Mouse (Mus musculus) hindbrain, embryonic 16.5 days (tissue): ENCODE data around the gene Thap3. TPM values are rescaled to one million over a fixed set of nuclear protein-coding genes. Genes with fewer than 3 reads are reported as not detected.

Source experiments
- ATAC-seq: fragments of 200-750 bp; cut with Nextera tagmentation; 2 replicates; pipeline ENCODE4 v1.8.0; 2017; ENCODE audit warnings: moderate TSS enrichment, moderate library complexity
- H3K27ac ChIP-seq: fragments of 300-500 bp; sonication (generic); 2 replicates; pipeline ENCODE4 v1.5.1; 2014; ENCODE audit warnings: low read depth, mild to moderate bottlenecking, control low read depth, low read length, moderate library complexity
- H3K27me3 ChIP-seq: fragments of 300-500 bp; sonication (generic); replicated peaks from 2 replicates; pipeline ENCODE4 v1.6.1; 2014; ENCODE audit warnings: low read length; ENCODE audit not compliant: control insufficient read depth, insufficient read depth
- H3K36me3 ChIP-seq: fragments of 300-500 bp; sonication (generic); 2 replicates; pipeline ENCODE4 v1.6.1; 2014; ENCODE audit warnings: mild to moderate bottlenecking, low read length, moderate library complexity, mixed read lengths; ENCODE audit not compliant: control insufficient read depth, insufficient read depth
- H3K4me1 ChIP-seq: fragments of 300-500 bp; sonication (generic); 2 replicates; pipeline ENCODE4 v1.6.1; 2014; ENCODE audit warnings: low read depth, low read length; ENCODE audit not compliant: control insufficient read depth, insufficient read depth
- H3K4me2 ChIP-seq: fragments of 300-500 bp; sonication (generic); 2 replicates; pipeline ENCODE4 v1.6.1; 2014; ENCODE audit warnings: mild to moderate bottlenecking, low read length, control low read depth, moderate library complexity
- H3K4me3 ChIP-seq: fragments of 300-500 bp; sonication (generic); 2 replicates; pipeline ENCODE4 v1.5.1; 2014; ENCODE audit warnings: mild to moderate bottlenecking, low read length, control low read depth, moderate library complexity
- H3K9ac ChIP-seq: fragments of 300-500 bp; sonication (generic); 2 replicates; pipeline ENCODE4 v1.6.1; 2014; ENCODE audit warnings: low read depth, mild to moderate bottlenecking, control low read depth, low read length, moderate library complexity
- H3K9me3 ChIP-seq: fragments of 300-500 bp; sonication (generic); 2 replicates; pipeline ENCODE4 v1.6.1; 2014; ENCODE audit warnings: mild to moderate bottlenecking, low read length, moderate library complexity; ENCODE audit not compliant: control insufficient read depth
- WGBS: fragments of 180-500 bp; shearing (Covaris S2); extraction: QIAGEN DNeasy Blood & Tissue Kit; methylation state at CpG from one replicate; pipeline ENCODE4 v1.1.7; 2014; 5-methylcytosine and 5-hydroxymethylcytosine counted together
- polyA plus RNA-seq: library from polyadenylated mRNA; unstranded; fragments of >200 nt; fragmentation: Nextera tagmentation; extraction: Ambion mirVana; gene quantifications from 2 replicates; pipeline ENCODE4 v1.2.1, GENCODE M21; 2015

Gene Thap3
- polyA plus RNA-seq, 1 experiment from 2014 or later: 35.7 TPM

DNA sequence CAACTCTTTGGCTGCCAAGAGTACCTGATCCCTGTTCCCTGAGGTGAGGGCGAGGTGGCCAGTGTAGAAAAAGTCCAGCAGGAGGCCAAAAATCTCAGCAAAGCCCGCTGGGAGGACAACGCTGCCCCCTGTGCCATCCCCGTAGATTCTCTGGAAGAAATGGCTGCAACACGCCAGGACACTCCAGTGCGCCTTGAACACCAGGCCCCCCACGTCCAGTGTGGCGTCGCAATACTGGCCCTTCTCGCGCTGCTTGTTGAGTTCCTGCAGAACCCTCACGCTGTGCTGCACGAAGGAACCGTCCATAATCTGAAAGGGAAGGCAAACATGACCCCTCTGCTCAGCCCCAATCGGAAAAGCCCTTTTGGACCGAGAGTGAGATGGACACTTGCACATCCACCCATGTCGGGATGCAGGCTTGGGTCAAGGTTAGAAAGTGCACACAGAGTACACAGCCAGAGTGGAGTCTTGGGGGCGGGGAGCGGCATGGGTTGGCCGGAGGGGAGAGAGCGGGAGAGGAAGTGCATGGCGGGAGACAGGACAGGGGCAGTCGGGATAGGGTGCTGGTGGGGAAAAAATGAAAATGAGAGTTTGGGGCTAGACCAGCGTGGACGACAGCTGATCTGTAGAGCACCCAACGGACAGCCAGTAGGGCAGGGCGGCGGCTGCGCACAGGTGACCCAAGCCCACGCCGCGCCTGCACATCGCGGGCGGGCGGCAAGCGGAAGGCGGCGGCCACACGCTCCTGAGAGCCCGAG lies 38.1 kb upstream of the Thap3 start:
- no peaks in the 10 kb centered on the region for H3K9me3 ChIP-seq
- peak overlapping the region; percentile 75 for H3K9ac ChIP-seq
- peak overlapping the region; percentile 97 for H3K4me2 ChIP-seq
- H3K4me3 ChIP-seq: peak overlapping the region; percentile 75
- H3K27ac ChIP-seq: peak overlapping the region; percentile 73
- H3K27me3 ChIP-seq: 0 out of 2 replicates have a peak, but pooled peaks cover under 1% of the 10 kb centered on the region
- peaks cover 45% of the 10 kb centered on the region for H3K4me1 ChIP-seq
- H3K36me3 ChIP-seq: peaks cover 5% of the 10 kb centered on the region; the same call in 1 of the 2 replicates
- 5% methylated on average over 26 of the region's 41 CpGs for WGBS
- ATAC-seq: peak; percentile 67

DNA sequence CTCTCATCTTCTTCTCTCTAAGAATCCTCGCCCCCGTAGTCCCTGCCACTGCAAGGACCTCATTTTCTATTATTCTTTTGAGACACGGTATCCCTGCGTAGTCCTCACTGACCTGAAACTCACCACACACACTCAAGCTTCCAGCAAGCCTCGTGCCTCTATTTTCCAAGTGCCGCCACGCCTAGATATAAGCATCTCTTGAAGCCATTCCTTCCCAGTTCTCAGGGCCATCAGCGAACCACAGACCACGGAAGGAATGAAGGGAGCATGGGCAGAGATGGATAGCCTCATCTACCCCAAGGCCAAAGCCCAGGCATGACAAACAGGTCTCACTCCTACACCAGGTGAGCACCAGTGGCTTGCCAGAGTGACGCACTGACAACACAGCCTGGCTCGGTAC lies 35.7 kb upstream of the Thap3 start:
- 92% methylated on average over 11 of the region's 11 CpGs for WGBS
- Histone ChIP-seq H3K9ac (no peak overlapping the region), H3K4me1 (peaks cover 38% of the 10 kb centered on the region), H3K4me3 (no peak overlapping the region), H3K9me3 (no peaks in the 10 kb centered on the region), H3K36me3 (peaks cover 24% of the 10 kb centered on the region), H3K27ac (no peak overlapping the region), H3K27me3 (no peaks in the 10 kb centered on the region), H3K4me2 (no peak overlapping the region)
- ATAC-seq: no peak

DNA sequence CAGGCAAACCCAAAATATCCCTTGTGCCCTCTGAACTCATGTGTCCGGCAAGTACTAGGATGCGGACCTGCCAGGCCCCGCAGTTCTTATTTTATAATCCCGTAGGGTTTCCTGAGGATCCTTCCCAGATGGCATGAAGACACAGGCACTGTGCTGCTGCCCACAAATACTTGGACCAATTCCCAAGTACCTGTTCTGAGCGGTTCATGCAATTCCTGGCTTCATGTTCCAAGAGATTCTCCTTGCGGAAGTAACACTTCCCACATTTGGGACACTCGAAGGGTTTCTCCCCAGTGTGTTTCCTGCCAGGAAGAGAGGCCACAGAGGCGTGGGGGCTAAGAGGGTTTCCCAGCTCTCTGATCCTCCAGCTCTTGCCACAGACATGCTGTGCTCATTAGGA lies 33.7 kb upstream of the Thap3 start:
- H3K4me3 ChIP-seq: no peak overlapping the region
- H3K27me3 ChIP-seq: no peaks in the 10 kb centered on the region
- peaks cover 30% of the 10 kb centered on the region for H3K36me3 ChIP-seq
- H3K4me1 ChIP-seq: peaks cover 26% of the 10 kb centered on the region
- H3K9me3 ChIP-seq: no peaks in the 10 kb centered on the region
- H3K4me2 ChIP-seq: no peak overlapping the region
- 94% methylated on average over 8 of the region's 8 CpGs for WGBS
- ATAC-seq: no peak
- no peak overlapping the region for H3K9ac ChIP-seq
- no peak overlapping the region for H3K27ac ChIP-seq

DNA sequence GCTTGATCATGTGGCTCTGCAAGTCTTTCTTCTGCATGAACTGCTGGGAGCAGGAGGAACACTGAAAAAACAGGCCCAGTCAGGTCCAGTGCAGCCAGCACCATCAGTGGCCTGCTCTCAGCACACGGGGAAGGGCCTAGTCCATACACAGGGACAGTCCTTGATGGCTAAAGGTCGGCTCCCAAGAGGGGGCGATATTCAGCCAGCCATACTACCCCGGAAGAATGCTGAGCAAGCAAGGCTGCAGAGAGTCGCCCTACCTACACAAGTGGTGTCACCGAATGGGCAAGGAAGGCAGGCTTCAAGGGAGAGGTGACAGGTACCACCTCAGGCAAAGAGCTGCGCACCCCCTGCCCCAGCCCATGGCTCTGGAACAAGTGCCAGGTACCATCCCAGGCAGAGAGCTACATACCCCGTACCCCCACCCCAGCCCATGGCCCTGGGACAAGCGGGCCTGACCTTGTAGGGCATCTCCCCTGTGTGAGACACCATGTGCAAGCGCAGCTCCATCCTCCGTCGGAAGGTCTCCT lies 32.8 kb upstream of the Thap3 start:
- no peak overlapping the region for H3K9ac ChIP-seq
- peaks cover 22% of the 10 kb centered on the region for H3K4me1 ChIP-seq
- H3K36me3 ChIP-seq: peaks cover 30% of the 10 kb centered on the region
- 75% methylated on average over 12 of the region's 12 CpGs for WGBS
- no peaks in the 10 kb centered on the region for H3K9me3 ChIP-seq
- H3K4me3 ChIP-seq: no peak overlapping the region
- no peak overlapping the region for H3K27ac ChIP-seq
- no peak for ATAC-seq
- H3K27me3 ChIP-seq: no peaks in the 10 kb centered on the region
- no peak overlapping the region for H3K4me2 ChIP-seq

DNA sequence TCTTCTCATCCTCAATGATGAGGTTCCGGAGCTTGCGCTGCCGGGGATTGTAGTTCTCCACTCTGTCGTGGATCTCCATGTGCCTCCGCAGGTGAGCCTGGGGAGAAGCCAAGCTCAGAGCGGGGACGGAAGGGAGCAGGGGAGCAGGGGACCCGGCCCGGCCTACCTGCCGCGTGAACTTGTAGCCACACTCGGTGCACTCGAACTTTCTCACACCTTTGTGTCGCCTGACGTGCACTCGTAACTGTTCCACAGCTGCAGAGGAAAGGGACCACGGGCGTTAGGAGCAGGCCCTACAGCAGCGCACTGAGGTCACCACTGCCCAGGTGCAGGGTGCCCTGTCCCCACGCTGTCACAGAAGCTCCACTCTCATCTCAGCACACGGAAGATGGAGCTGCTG lies 31.2 kb upstream of the Thap3 start:
- H3K9me3 ChIP-seq: no peaks in the 10 kb centered on the region
- no peak for ATAC-seq
- no peak overlapping the region for H3K4me3 ChIP-seq
- H3K36me3 ChIP-seq: peaks cover 38% of the 10 kb centered on the region
- H3K4me1 ChIP-seq: peaks cover 6% of the 10 kb centered on the region
- WGBS: 90% methylated on average over 21 of the region's 21 CpGs
- H3K4me2 ChIP-seq: no peak overlapping the region
- no peak overlapping the region for H3K9ac ChIP-seq
- H3K27ac ChIP-seq: no peak overlapping the region
- H3K27me3 ChIP-seq: no peaks in the 10 kb centered on the region

DNA sequence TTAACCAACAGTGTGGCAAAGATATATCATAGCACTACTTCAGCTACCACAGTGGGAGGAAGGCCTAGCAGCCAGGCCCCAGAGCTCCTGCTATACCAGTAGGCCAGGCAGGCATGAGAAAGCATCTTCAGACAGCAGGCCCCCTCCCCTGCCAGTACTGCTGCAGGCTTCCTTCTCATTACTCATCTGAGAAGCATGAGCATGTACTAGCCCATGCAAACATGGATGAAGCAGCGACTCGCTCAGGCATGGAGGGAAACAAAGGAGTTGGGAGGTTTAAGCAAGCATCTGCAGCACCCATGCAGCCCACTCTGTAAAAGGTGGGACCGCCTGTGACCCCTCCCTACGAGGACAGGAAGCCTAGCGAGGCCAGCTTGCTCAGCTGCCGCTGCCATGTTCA lies 30.3 kb upstream of the Thap3 start:
- H3K4me3 ChIP-seq: no peak overlapping the region
- no peak overlapping the region for H3K9ac ChIP-seq
- H3K4me1 ChIP-seq: no peaks in the 10 kb centered on the region; the same call in 1 of the 2 replicates
- H3K27me3 ChIP-seq: no peaks in the 10 kb centered on the region
- H3K27ac ChIP-seq: no peak overlapping the region
- H3K4me2 ChIP-seq: no peak overlapping the region
- 89% methylated on average over 6 of the region's 6 CpGs for WGBS
- no peak for ATAC-seq
- H3K9me3 ChIP-seq: no peaks in the 10 kb centered on the region
- peaks cover 39% of the 10 kb centered on the region for H3K36me3 ChIP-seq

DNA sequence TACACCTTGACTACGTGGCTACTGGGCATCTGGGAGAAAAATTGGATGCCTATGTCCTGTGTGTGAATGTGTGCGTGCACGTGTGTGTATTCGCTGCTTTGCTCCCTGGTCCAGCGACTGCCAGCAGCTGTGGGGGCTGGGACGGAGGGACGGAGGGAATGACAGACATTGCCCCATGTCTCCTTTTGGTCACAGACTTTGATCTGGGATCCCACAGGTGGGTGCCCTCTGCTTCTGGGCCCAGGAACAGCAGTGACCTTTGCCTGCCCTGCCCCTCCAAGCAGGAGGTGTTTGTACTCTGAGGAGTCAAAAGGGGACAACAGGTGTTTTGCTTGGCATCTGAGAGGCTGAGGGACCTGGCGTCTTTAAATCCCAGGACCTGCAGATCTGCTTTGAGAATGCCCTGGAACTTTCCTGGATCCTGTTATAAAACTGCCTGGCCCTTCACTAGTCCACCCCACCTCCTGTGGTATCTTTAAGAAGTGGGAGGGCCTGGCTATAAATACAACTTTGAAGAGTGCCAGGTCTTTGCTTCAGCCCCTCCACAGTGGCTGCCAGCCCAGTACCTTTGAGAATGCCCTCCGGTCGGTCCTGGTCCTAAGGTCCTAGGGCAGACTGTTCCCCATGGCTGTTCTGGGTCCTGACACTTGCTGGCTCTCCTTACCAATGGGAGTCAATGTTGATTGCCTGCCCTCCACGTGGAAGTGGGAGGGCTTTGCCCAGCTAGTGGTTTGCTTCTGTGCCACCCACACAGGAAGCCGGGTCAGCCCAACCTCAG lies 24.4 kb upstream of the Thap3 start:
- peaks cover 20% of the 10 kb centered on the region for H3K4me1 ChIP-seq
- H3K36me3 ChIP-seq: peaks cover 11% of the 10 kb centered on the region; the same call in 1 of the 2 replicates
- no peak overlapping the region for H3K27ac ChIP-seq
- no peak overlapping the region for H3K4me3 ChIP-seq
- WGBS: 89% methylated on average over 12 of the region's 12 CpGs
- H3K27me3 ChIP-seq: no peaks in the 10 kb centered on the region; the same call in none of the 2 replicates
- H3K9me3 ChIP-seq: no peaks in the 10 kb centered on the region
- no peak for ATAC-seq
- H3K9ac ChIP-seq: no peak overlapping the region
- H3K4me2 ChIP-seq: no peak overlapping the region

DNA sequence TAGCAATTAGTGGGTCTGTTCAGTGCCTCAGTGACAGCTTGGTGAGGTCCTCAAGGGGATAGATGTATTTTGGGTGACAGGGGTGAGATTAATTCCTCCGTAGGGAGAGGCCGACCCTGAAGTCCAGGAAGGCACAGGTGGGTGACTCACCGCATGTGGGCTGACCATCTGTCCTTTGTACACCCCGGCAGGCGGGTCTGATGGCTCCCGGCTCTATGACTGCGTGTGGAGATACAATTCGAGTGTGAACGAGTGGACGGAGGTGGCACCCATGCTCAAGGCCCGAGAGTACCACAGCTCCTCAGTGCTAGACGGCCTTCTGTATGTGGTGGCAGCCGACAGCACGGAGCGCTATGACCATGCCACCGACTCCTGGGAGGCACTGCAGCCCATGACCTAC lies 23.3 kb upstream of the Thap3 start:
- H3K4me3 ChIP-seq: no peak overlapping the region
- WGBS: 95% methylated on average over 16 of the region's 16 CpGs
- no peak for ATAC-seq

DNA sequence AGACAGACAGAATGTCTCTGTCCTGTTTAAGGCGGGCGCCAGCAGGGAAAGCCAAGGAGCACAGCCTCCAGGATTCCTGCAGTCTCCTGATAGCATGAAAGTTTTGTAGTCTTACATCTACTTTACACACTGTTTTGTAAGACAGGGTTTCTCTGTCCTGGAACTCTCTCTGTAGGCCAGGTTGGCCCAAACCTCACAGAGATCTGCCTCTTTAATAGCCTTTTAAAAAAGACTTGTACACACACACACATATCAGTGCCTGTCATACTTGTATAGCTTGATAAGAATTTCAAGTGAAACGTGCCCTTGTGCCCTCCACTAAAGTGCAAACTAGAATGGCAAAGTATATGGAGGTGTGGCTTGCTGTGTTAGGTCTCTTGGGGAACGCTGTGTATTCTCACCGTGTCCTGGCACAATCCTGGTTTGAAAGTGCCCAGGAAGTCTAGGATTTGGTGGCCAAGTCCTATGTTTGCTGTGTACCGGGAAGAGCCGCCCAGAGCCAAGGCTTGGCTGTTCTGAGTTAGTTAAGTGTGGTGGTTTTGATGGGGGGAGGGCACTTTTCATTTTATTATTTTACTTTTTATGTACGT lies 22.5 kb upstream of the Thap3 start:
- Histone ChIP-seq H3K36me3 (peaks cover 11% of the 10 kb centered on the region; the same call in 1 of the 2 replicates), H3K4me1 (peaks cover 29% of the 10 kb centered on the region), H3K4me3 (peak overlapping the region; percentile 78), H3K27me3 (peaks cover 7% of the 10 kb centered on the region), H3K9ac (peak overlapping the region; percentile 74), H3K9me3 (no peaks in the 10 kb centered on the region), H3K27ac (no peak overlapping the region), H3K4me2 (peak overlapping the region; percentile 99)
- ATAC-seq: no peak
- WGBS: 81% methylated on average over 8 of the region's 8 CpGs

More for the DNA sequence above, 23.3 kb upstream of the Thap3 start:
- Histone ChIP-seq H3K27me3 (no peaks in the 10 kb centered on the region; the same call in none of the 2 replicates), H3K4me1 (peaks cover 29% of the 10 kb centered on the region), H3K27ac (no peak overlapping the region), H3K9me3 (no peaks in the 10 kb centered on the region), H3K4me2 (no peak overlapping the region), H3K36me3 (peaks cover 11% of the 10 kb centered on the region; the same call in 1 of the 2 replicates), H3K9ac (no peak overlapping the region)
